Mouse (Mus musculus): Measurements from ENCODE around the gene Tmem209. TPM values are rescaled to one million over a fixed set of nuclear protein-coding genes. Genes with fewer than 3 reads are reported as not detected.

Tmem209 gene
- total and polyA plus RNA-seq, 2 experiments from 2014 or later = 22.8 to 50.3 TPM

DNA sequence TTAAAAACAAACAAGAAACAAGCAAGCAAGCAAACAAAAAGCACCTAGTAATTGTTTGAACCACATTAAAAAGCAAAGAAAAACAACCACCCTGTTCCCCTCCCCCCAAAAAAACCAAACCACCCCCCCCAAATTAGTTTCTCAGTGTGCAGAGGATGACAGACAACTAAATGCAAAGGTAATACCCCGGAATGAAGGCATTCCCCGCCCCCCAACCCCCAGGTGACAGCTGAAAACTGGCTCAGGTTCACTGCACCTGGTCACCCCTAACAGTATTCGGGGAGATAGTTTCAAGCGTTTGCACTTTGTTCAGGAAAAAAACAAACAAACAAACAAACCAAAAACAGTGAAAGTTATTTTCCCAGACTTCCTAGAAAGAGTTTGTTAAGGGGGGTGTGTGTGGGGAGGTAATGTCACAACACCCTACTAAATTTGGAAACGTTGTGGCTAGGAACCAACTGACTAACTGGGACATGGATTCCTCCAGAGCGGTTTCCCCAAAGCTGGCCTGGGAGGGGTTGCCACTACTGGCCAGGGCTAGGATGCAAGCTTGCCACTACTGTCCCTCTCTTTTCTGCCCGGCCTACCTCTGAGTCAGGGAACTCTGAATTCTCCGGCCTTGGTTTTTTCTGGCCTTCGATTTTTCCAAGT is 38.2 kb upstream of the Tmem209 start:
- 22% methylated on average over 9 of the region's 9 CpGs for WGBS
- Histone ChIP-seq H3K4me2 (ENCODE audit: low read depth, low read length, poor library complexity, severe bottlenecking) (peak overlapping the region; percentile 42; the same call in 1 of the 2 replicates), H3K36me3 (ENCODE audit: insufficient read depth, low read length) (no peaks in the 10 kb centered on the region), H3K27ac (ENCODE audit: low read depth, low read length) (0 out of 2 replicates have a peak overlapping the region, but pooled peaks have one; percentile 59), H3K4me3 (ENCODE audit: low read depth, low read length) (no peak overlapping the region), H3K27me3 (ENCODE audit: insufficient read depth, low read length) (no peaks in the 10 kb centered on the region), H3K9me3 (ENCODE audit: low read length) (no peaks in the 10 kb centered on the region), H3K4me1 (ENCODE audit: insufficient read depth, low read length) (peaks cover 6% of the 10 kb centered on the region; the same call in 1 of the 2 replicates), H3K9ac (replicated peaks; ENCODE audit: low read length, poor library complexity, severe bottlenecking) (no peak overlapping the region)
- no peak for ATAC-seq (ENCODE audit: low FRiP score)
- no peak for DNase-seq (ENCODE audit: low spot score)
- TF ChIP-seq CTCF (IDR thresholded peaks at IDR 0.05) = no peak

GRCm38 (mm10) chr6:30547274-30547645 is 37.7 kb upstream of the Tmem209 start:
- H3K4me3 ChIP-seq (ENCODE audit: low read depth, low read length) = peak overlapping the region; percentile 12; the same call in 1 of the 2 replicates
- H3K9ac ChIP-seq (replicated peaks; ENCODE audit: low read length, poor library complexity, severe bottlenecking) = 0 out of 2 replicates have a peak overlapping the region, but pooled peaks have one; percentile 50
- no peaks in the 10 kb centered on the region for H3K27me3 ChIP-seq (ENCODE audit: insufficient read depth, low read length)
- no peak for TF ChIP-seq CTCF (IDR thresholded peaks at IDR 0.05)
- no peaks in the 10 kb centered on the region for H3K9me3 ChIP-seq (ENCODE audit: low read length)
- no peaks in the 10 kb centered on the region for H3K36me3 ChIP-seq (ENCODE audit: insufficient read depth, low read length)
- H3K4me1 ChIP-seq (ENCODE audit: insufficient read depth, low read length) = peaks cover 6% of the 10 kb centered on the region; the same call in 1 of the 2 replicates
- DNase-seq (ENCODE audit: low spot score) (peak; percentile 84), ATAC-seq (ENCODE audit: low FRiP score) (peak; percentile 50; the same call in 1 of the 2 replicates)
- H3K4me2 ChIP-seq (ENCODE audit: low read depth, low read length, poor library complexity, severe bottlenecking) = peak overlapping the region; percentile 42
- WGBS = 0% methylated on average over 12 of the region's 17 CpGs
- peak overlapping the region; percentile 79 for H3K27ac ChIP-seq (ENCODE audit: low read depth, low read length)

- peaks cover 6% of the 10 kb centered on the region; the same call in 1 of the 2 replicates for H3K4me1 ChIP-seq (ENCODE audit: insufficient read depth, low read length)
- TF ChIP-seq CTCF (IDR thresholded peaks at IDR 0.05) = no peak
- H3K36me3 ChIP-seq (ENCODE audit: insufficient read depth, low read length) = no peaks in the 10 kb centered on the region
- peak overlapping the region; percentile 79 for H3K27ac ChIP-seq (ENCODE audit: low read depth, low read length)
- no peaks in the 10 kb centered on the region for H3K9me3 ChIP-seq (ENCODE audit: low read length)
- WGBS = 7% methylated on average over 17 of the region's 17 CpGs
- peak overlapping the region; percentile 12; the same call in 1 of the 2 replicates for H3K4me3 ChIP-seq (ENCODE audit: low read depth, low read length)
- DNase-seq (ENCODE audit: low spot score) (peak; percentile 69), ATAC-seq (ENCODE audit: low FRiP score) (peak; percentile 75)
- H3K9ac ChIP-seq (replicated peaks; ENCODE audit: low read length, poor library complexity, severe bottlenecking) = peak overlapping the region; percentile 50; the same call in 1 of the 2 replicates
- no peaks in the 10 kb centered on the region for H3K27me3 ChIP-seq (ENCODE audit: insufficient read depth, low read length)
- H3K4me2 ChIP-seq (ENCODE audit: low read depth, low read length, poor library complexity, severe bottlenecking) = peak overlapping the region; percentile 42
Observed at GRCm38 (mm10) chr6:30546571-30547273, 37.1 kb upstream of the Tmem209 start.

DNA sequence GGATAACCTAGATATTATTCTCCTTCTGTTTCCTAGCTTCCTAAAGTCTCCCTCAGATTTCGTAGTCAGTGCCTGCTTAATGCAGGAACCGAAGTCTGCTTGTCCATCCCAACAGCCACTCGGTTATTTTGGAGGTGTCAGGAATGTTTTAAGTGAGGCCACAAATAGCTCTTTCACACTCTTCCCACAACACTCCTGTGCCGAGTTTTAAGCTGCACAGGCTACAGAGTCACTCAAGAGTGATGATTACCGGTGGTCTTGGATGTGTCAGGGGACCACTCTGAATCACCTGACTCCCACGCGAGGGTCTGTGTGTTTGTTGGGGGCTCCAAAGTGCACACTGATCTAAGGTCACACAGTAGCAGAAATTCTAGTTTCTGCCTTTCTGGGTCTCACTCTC is 36.1 kb upstream of the Tmem209 start:
- WGBS = 81% methylated on average over 7 of the region's 7 CpGs
- no peak overlapping the region for H3K4me2 ChIP-seq (ENCODE audit: low read depth, low read length, poor library complexity, severe bottlenecking)
- TF ChIP-seq CTCF (IDR thresholded peaks at IDR 0.05) = no peak

DNA sequence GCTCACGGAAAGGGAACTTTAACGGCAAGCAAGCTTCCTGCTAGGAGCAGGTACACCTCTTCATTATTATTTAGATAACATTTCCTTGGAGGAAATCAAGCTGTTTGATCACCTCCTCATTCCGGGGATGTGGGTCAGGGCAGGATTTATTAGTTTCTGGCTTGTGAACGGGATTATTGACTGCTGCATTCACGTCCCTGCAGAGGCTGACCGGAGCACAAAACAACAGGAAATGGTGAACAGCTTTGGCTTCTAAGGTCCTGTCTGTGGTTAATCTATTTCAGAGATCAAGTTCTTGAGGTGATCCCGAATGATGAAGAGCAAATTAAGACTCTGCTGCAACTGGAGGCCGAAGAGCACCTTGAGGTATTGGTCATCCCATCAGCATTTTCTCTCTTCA is 34.3 kb upstream of the Tmem209 start:
- Histone ChIP-seq H3K4me2 (ENCODE audit: low read depth, low read length, poor library complexity, severe bottlenecking) (no peak overlapping the region), H3K27ac (ENCODE audit: low read depth, low read length) (no peak overlapping the region), H3K9me3 (ENCODE audit: low read length) (no peaks in the 10 kb centered on the region), H3K9ac (replicated peaks; ENCODE audit: low read length, poor library complexity, severe bottlenecking) (no peak overlapping the region), H3K36me3 (ENCODE audit: insufficient read depth, low read length) (no peaks in the 10 kb centered on the region), H3K4me3 (ENCODE audit: low read depth, low read length) (no peak overlapping the region), H3K4me1 (ENCODE audit: insufficient read depth, low read length) (peaks cover 6% of the 10 kb centered on the region; the same call in 1 of the 2 replicates), H3K27me3 (ENCODE audit: insufficient read depth, low read length) (no peaks in the 10 kb centered on the region)
- DNase-seq (ENCODE audit: low spot score) (no peak), ATAC-seq (ENCODE audit: low FRiP score) (no peak)
- no peak for TF ChIP-seq CTCF (IDR thresholded peaks at IDR 0.05)
- WGBS = 35% methylated on average over 8 of the region's 8 CpGs

More for the DNA sequence above, 36.1 kb upstream of the Tmem209 start:
- Histone ChIP-seq H3K9me3 (ENCODE audit: low read length) (no peaks in the 10 kb centered on the region), H3K4me1 (ENCODE audit: insufficient read depth, low read length) (peaks cover 6% of the 10 kb centered on the region; the same call in 1 of the 2 replicates), H3K9ac (replicated peaks; ENCODE audit: low read length, poor library complexity, severe bottlenecking) (no peak overlapping the region), H3K27ac (ENCODE audit: low read depth, low read length) (no peak overlapping the region), H3K27me3 (ENCODE audit: insufficient read depth, low read length) (no peaks in the 10 kb centered on the region), H3K4me3 (ENCODE audit: low read depth, low read length) (no peak overlapping the region), H3K36me3 (ENCODE audit: insufficient read depth, low read length) (no peaks in the 10 kb centered on the region)
- no peak for DNase-seq (ENCODE audit: low spot score)
- ATAC-seq (ENCODE audit: low FRiP score) = no peak

- Histone ChIP-seq H3K4me1 (ENCODE audit: insufficient read depth, low read length) (peaks cover 6% of the 10 kb centered on the region; the same call in 1 of the 2 replicates), H3K9ac (replicated peaks; ENCODE audit: low read length, poor library complexity, severe bottlenecking) (no peak overlapping the region), H3K36me3 (ENCODE audit: insufficient read depth, low read length) (no peaks in the 10 kb centered on the region), H3K9me3 (ENCODE audit: low read length) (no peaks in the 10 kb centered on the region), H3K4me2 (ENCODE audit: low read depth, low read length, poor library complexity, severe bottlenecking) (no peak overlapping the region), H3K27me3 (ENCODE audit: insufficient read depth, low read length) (no peaks in the 10 kb centered on the region), H3K4me3 (ENCODE audit: low read depth, low read length) (no peak overlapping the region), H3K27ac (ENCODE audit: low read depth, low read length) (no peak overlapping the region)
- ATAC-seq (ENCODE audit: low FRiP score) = no peak
- no peak for DNase-seq (ENCODE audit: low spot score)
- no peak for TF ChIP-seq CTCF (IDR thresholded peaks at IDR 0.05)
- WGBS = 53% methylated on average over 12 of the region's 12 CpGs
Observed at GRCm38 (mm10) chr6:30543077-30543476, 33.5 kb upstream of the Tmem209 start.
